Mouse (Mus musculus) adrenal gland, adult 18-20 months (tissue): Measurements from ENCODE around the gene Slc39a3. TPM values are rescaled to one million over a fixed set of nuclear protein-coding genes. Genes with fewer than 3 reads are reported as not detected.
"Not testable (repeated sequence)": the region's sequence is repeated elsewhere in the genome, so short reads cannot be mapped to it uniquely, and the experiment has no call there.

Experiments
- DNase-seq, 2 experiments: peaks; one replicate each; pipeline ENCODE4 v3.0.0; 2021 to 2022; ENCODE audit warnings: low spot score in 2 of 2
- total RNA-seq, 2 experiments: library from RNA; stranded (reverse); gene quantifications; 1 replicate in 1 of 2; 2 replicates in 1 of 2; pipeline ENCODE4 v1.2.3; 2021

The Slc39a3 gene
- total RNA-seq, 2 experiments from 2014 or later = 25.6 to 44.1 TPM

GRCm38 (mm10) chr10:81051133-81051532 lies 13.9 kb upstream of the Slc39a3 start:
- no peak for DNase-seq

GRCm38 (mm10) chr10:81050645-81051044 lies 13.4 kb upstream of the Slc39a3 start:
- peak in 1 of 2 experiments; percentile 35 for DNase-seq

GRCm38 (mm10) chr10:81045246-81045645 lies 8.0 kb upstream of the Slc39a3 start:
- DNase-seq = not testable (repeated sequence)

- peak; percentile 67 to 73 for DNase-seq
Observed at GRCm38 (mm10) chr10:81041458-81042175, 4.4 kb upstream of the Slc39a3 start.

- DNase-seq = no peak
Observed at GRCm38 (mm10) chr10:81036251-81036650, 975 bp downstream of the Slc39a3 start.

- DNase-seq = no peak
Observed at GRCm38 (mm10) chr10:81033586-81033985, 3.6 kb downstream of the Slc39a3 start.

- no peak for DNase-seq
Observed at GRCm38 (mm10) chr10:81029031-81029430, 8.2 kb downstream of the Slc39a3 start.

- no peak for DNase-seq
Observed at GRCm38 (mm10) chr10:81028219-81028618, 9.0 kb downstream of the Slc39a3 start.

GRCm38 (mm10) chr10:81027331-81027730 lies 9.9 kb downstream of the Slc39a3 start:
- peak in 1 of 2 experiments; percentile 36 for DNase-seq

GRCm38 (mm10) chr10:81026857-81027256 lies 10.4 kb downstream of the Slc39a3 start:
- no peak for DNase-seq

- DNase-seq = no peak
Observed at GRCm38 (mm10) chr10:81025639-81026275, 11.5 kb downstream of the Slc39a3 start, which contains the start of gene Diras1. TSS of gene Diras1 (minus strand) at chr10:81025662.

- DNase-seq = no peak
Observed at GRCm38 (mm10) chr10:81025047-81025621, 12.1 kb downstream of the Slc39a3 start.

- no peak for DNase-seq
Observed at GRCm38 (mm10) chr10:81024346-81024937, 12.8 kb downstream of the Slc39a3 start.

GRCm38 (mm10) chr10:81022744-81023143 lies 14.5 kb downstream of the Slc39a3 start:
- DNase-seq = no peak

- no peak for DNase-seq
Observed at GRCm38 (mm10) chr10:81021547-81022110, 15.6 kb downstream of the Slc39a3 start.

- no peak for DNase-seq
Observed at GRCm38 (mm10) chr10:81020207-81020606, 17.0 kb downstream of the Slc39a3 start.

- DNase-seq = no peak
Observed at GRCm38 (mm10) chr10:81019687-81020086, 17.5 kb downstream of the Slc39a3 start.

GRCm38 (mm10) chr10:81018326-81018725 lies 18.9 kb downstream of the Slc39a3 start:
- no peak for DNase-seq

GRCm38 (mm10) chr10:81016645-81017044 lies 20.6 kb downstream of the Slc39a3 start:
- peak; percentile 70 to 78 for DNase-seq

GRCm38 (mm10) chr10:81015666-81016065 lies 21.6 kb downstream of the Slc39a3 start:
- no peak for DNase-seq
